Mouse (Mus musculus) adrenal gland, adult 8-10 months (tissue): Measurements from ENCODE around the gene Tbc1d17. TPM values are rescaled to one million over a fixed set of nuclear protein-coding genes. Genes with fewer than 3 reads are reported as not detected.
A peak's percentile ranks its signal among the peaks of the same experiment; 100 is the strongest.

Experiments used
- DNase-seq: peaks from one replicate; pipeline ENCODE4 v3.0.0; 2022
- total RNA-seq, 4 experiments: library from RNA; stranded (reverse); gene quantifications; 2 replicates each; pipeline ENCODE4 v1.2.4; 2022

Gene Tbc1d17
- total RNA-seq, 4 experiments from 2014 or later: 69.4 to 94.9 (median 86.1) TPM

- DNase-seq: no peak
Observed at GRCm38 (mm10) chr7:44852259-44853027, 3.6 kb upstream of the Tbc1d17 start.

GRCm38 (mm10) chr7:44851625-44852234, 2.9 kb upstream of the Tbc1d17 start:
- DNase-seq: no peak

GRCm38 (mm10) chr7:44850789-44851624, 2.1 kb upstream of the Tbc1d17 start:
- DNase-seq: no peak

GRCm38 (mm10) chr7:44850146-44850545, 1.3 kb upstream of the Tbc1d17 start:
- DNase-seq: peak; percentile 72

GRCm38 (mm10) chr7:44849416-44850111, 685 bp upstream of the Tbc1d17 start:
- peak; percentile 92 for DNase-seq

GRCm38 (mm10) chr7:44847772-44848171, 1.1 kb downstream of the Tbc1d17 start:
- no peak for DNase-seq

- no peak for DNase-seq
Observed at GRCm38 (mm10) chr7:44846804-44847203, 2.1 kb downstream of the Tbc1d17 start.

GRCm38 (mm10) chr7:44845006-44845405, 3.9 kb downstream of the Tbc1d17 start:
- no peak for DNase-seq

GRCm38 (mm10) chr7:44841825-44842463, 6.9 kb downstream of the Tbc1d17 start:
- no peak for DNase-seq

- no peak for DNase-seq
Observed at GRCm38 (mm10) chr7:44840426-44840825, 8.5 kb downstream of the Tbc1d17 start.

GRCm38 (mm10) chr7:44839491-44840191, 9.2 kb downstream of the Tbc1d17 start:
- DNase-seq: no peak

- DNase-seq: no peak
Observed at GRCm38 (mm10) chr7:44839171-44839490, 9.7 kb downstream of the Tbc1d17 start.

- DNase-seq: no peak
Observed at GRCm38 (mm10) chr7:44838073-44838472, 10.8 kb downstream of the Tbc1d17 start.

GRCm38 (mm10) chr7:44836423-44837053, 12.3 kb downstream of the Tbc1d17 start:
- DNase-seq: no peak

GRCm38 (mm10) chr7:44836016-44836404, 12.9 kb downstream of the Tbc1d17 start:
- no peak for DNase-seq

- no peak for DNase-seq
Observed at GRCm38 (mm10) chr7:44835373-44836015, 13.4 kb downstream of the Tbc1d17 start.

- DNase-seq: no peak
Observed at GRCm38 (mm10) chr7:44832763-44833162, 16.1 kb downstream of the Tbc1d17 start.

- no peak for DNase-seq
Observed at GRCm38 (mm10) chr7:44828706-44829105, 20.2 kb downstream of the Tbc1d17 start.

- no peak for DNase-seq
Observed at GRCm38 (mm10) chr7:44826771-44827170, 22.1 kb downstream of the Tbc1d17 start.

- DNase-seq: peak; percentile 59
Observed at GRCm38 (mm10) chr7:44824872-44825271, 24.0 kb downstream of the Tbc1d17 start.
